Mouse (Mus musculus): ENCODE measurements around the gene Atp6ap1.
A peak's percentile ranks its signal among the peaks of the same experiment; 100 is the strongest.

Gene Atp6ap1

DNA sequence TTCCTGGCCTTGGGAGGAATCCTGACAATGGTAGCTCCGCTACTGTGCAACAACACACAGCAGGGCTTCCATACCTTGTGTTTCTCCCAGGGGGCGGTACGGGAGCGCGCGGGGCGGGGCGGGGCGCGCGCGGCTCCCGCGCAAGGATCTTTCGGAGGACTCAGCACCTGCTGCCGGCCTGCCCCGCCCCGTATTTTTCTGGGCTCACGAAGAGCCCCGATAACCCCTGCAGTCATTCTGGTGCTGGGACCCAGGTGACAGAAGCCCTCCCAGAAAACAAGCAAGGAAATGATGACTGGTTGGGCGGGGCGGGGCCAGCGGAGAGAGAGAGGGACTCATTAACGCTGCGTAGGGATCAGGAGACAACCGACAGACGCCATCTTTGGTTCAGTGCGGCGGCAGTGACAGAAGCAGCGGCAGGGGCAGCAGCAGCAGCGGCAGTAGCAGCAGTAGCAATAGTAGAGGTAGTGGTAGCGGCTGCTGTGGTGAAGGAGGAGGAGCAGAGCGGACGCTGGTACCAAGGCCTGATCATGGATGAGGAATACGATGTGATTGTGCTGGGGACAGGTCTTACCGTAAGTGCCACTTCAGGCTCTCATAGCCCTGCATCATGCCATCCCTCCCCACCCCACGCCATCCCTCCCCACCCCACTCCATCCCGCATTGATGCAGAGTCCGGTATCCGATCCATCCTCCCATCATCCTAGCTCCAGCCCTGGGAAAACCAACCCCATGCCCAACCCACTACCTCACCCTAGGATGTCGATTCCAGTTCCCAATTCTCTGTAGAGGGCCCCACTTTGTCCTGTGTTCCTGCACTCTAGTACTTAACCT lies 8.2 kb downstream of the Atp6ap1 start, which contains the start of gene Gdi1:
Gene Gdi1, plus strand, starts transcription at position 132 of the 834 bp plus-strand sequence.
- DNase-seq (ENCODE audit: low spot score) = peak; percentile 50

DNA sequence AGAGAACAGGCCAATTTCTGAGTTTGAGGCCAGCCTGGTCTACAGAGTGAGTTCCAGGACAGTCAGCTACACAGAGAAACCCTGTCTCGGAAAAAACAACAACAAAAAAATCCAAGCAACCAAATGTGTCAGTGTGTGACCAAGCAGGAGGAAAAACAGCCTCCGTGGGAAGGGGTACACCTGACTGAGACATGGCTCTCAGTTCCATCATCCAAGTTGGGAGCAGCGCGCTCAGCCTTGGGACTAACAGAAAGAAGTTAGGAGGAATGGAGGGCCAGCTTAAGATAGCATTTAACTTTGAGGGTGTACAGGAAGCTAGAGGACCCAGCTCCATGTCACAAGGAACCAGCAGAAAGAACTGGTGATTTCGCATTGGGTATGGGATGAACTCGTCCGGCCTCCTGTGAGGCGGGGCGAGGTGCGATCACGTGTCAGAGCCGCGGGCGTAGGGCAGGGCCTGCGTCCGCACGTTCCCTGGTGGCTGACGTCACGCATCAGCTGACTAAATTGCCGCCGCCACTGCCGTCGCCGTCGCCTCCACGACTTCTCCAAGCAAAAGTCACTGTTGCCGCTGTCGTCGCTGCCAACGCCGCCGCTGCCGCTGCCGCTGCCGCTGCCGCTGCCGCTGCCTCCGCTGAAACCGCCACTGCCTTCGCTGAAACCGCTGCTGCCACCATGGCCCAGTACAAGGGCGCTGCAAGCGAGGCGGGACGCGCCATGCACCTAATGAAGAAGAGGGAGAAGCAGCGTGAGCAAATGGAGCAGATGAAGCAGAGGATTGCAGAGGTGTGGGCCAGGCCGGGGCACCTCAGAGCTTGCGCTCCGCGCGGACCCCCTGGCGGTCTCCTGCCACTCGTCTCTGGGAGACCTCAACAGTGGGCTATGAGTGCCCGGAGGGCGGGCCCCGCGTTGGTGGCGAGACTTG lies 15.9 kb downstream of the Atp6ap1 start, which contains the start of gene Fam50a:
Gene Fam50a, plus strand, starts transcription at position 494 of the 925 bp plus-strand sequence.
- DNase-seq (ENCODE audit: low spot score) = peak; percentile 25

GRCm38 (mm10) chrX:74328725-74329161 lies 31.8 kb downstream of the Atp6ap1 start, which contains the start of gene Plxna3:
Gene Plxna3, plus strand, starts transcription at chrX:74329066.
- peak; percentile 52 for DNase-seq (ENCODE audit: low spot score)

GRCm38 (mm10) chrX:74329215-74329671 lies 32.3 kb downstream of the Atp6ap1 start:
- no peak for DNase-seq (ENCODE audit: low spot score)

DNA sequence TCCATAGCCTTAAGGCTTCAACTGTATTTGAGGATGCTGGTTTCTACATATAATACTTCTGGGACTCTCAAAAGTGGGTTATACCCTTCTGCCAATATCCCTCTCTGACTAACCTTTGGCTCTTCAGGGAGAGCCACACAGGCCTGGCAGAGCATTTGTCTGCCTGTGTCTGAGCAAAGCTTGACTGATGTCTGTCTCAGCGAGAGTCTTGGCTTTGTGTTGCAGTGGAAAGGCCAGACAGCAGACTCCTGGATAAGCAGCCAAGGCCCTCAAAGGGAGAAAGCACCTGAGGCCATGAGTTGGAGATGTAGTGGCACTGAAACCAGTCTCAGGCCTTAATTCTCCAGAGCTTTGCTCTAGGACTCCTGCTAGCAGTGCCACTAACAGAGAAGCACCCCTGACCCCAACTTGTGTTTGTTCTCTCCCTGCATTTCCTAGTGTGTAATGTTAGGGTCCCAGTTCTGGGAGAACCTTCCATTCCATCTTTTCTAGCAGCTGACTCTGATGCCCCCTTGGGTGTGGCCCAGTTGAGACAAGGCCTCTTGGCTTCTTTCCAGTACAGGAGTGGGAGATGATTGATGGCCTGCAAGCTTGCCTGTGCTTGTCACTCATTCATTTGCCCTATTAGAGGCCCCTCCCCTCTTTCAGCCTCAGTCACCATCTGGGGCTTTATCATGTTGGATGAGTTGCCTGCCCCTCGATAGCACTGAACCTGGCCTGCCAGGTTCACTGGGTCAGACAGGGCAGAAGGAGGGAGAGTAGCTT lies 33.5 kb downstream of the Atp6ap1 start:
- no peak for DNase-seq (ENCODE audit: low spot score)

GRCm38 (mm10) chrX:74352645-74353466 lies 56.0 kb downstream of the Atp6ap1 start:
- DNase-seq (ENCODE audit: low spot score) = no peak

DNA sequence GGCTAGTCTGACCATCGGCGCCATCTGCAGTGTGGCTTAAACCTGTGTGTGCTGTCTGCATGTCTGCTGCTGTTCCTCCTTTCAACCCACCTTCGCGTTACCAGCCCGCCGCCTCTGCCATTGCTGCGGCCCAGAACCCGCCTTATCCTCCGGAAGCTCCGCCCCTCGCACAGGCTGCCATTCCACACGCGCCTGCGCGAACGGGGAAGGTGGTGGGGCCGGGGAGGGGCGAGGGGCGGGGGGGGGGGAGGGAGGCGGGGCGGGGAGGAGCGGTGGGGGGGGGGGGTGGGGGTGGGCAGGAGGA lies 56.5 kb downstream of the Atp6ap1 start, which contains the start of gene Lage3:
Gene Lage3, minus strand, starts transcription at position 152 of the 304 bp plus-strand sequence.
- DNase-seq (ENCODE audit: low spot score) = peak; percentile 50
